Mouse (Mus musculus) intestine, embryonic 16.5 days (tissue): Measurements from ENCODE around the gene Il17re. TPM values are rescaled to one million over a fixed set of nuclear protein-coding genes. Genes with fewer than 3 reads are reported as not detected.

ENCODE experiments used
- ATAC-seq: fragments of 200-750 bp; cut with Nextera tagmentation; 2 replicates; pipeline ENCODE4 v1.8.0; 2017; ENCODE audit warnings: moderate TSS enrichment, moderate library complexity
- H3K27ac ChIP-seq: fragments of 300-500 bp; sonication (generic); 2 replicates; pipeline ENCODE4 v1.5.1; 2014; ENCODE audit warnings: mild to moderate bottlenecking, low read length
- H3K27me3 ChIP-seq: fragments of 300-500 bp; sonication (generic); replicated peaks from 2 replicates; pipeline ENCODE4 v1.6.1; 2014; ENCODE audit warnings: low read length, control low read depth, mixed read lengths; ENCODE audit not compliant: control insufficient read depth, insufficient read depth
- H3K36me3 ChIP-seq: fragments of 300-500 bp; sonication (generic); 2 replicates; pipeline ENCODE4 v1.6.1; 2014; ENCODE audit warnings: low read length, control low read depth; ENCODE audit not compliant: control insufficient read depth, insufficient read depth
- H3K4me1 ChIP-seq: fragments of 300-500 bp; sonication (generic); 2 replicates; pipeline ENCODE4 v1.6.1; 2014; ENCODE audit warnings: low read length, control low read depth, mixed read lengths; ENCODE audit not compliant: control insufficient read depth, insufficient read depth
- H3K4me2 ChIP-seq: fragments of 300-500 bp; sonication (generic); 2 replicates; pipeline ENCODE4 v1.6.1; 2014; ENCODE audit warnings: low read depth, low read length, control low read depth
- H3K4me3 ChIP-seq: fragments of 300-500 bp; sonication (generic); 2 replicates; pipeline ENCODE4 v1.5.1; 2014; ENCODE audit warnings: mild to moderate bottlenecking, low read length
- H3K9ac ChIP-seq: fragments of 300-500 bp; sonication (generic); 2 replicates; pipeline ENCODE4 v1.6.1; 2014; ENCODE audit warnings: low read depth, low read length
- H3K9me3 ChIP-seq: fragments of 300-500 bp; sonication (generic); 2 replicates; pipeline ENCODE4 v1.6.1; 2016; ENCODE audit warnings: low read length, control low read depth; ENCODE audit not compliant: control insufficient read depth
- WGBS: fragments of 180-500 bp; shearing (Covaris S2); extraction: QIAGEN DNeasy Blood & Tissue Kit; methylation state at CpG from one replicate; pipeline ENCODE4 v1.1.7; 2014; 5-methylcytosine and 5-hydroxymethylcytosine counted together
- polyA plus RNA-seq: library from polyadenylated mRNA; unstranded; fragments of >200 nt; fragmentation: Nextera tagmentation; extraction: Ambion mirVana; gene quantifications from 2 replicates; pipeline ENCODE4 v1.2.1, GENCODE M21; 2015

Gene Il17re
- polyA plus RNA-seq, 1 experiment from 2014 or later, result 9.5 TPM

- no peaks in the 10 kb centered on the region for H3K9me3 ChIP-seq
- WGBS, result 47% methylated on average over 10 of the region's 10 CpGs
- ATAC-seq, result peak; percentile 92
- H3K9ac ChIP-seq, result peak overlapping the region; percentile 64
- no peaks in the 10 kb centered on the region for H3K36me3 ChIP-seq
- H3K27ac ChIP-seq, result no peak overlapping the region
- H3K27me3 ChIP-seq, result no peaks in the 10 kb centered on the region
- peak overlapping the region; percentile 27 for H3K4me3 ChIP-seq
- H3K4me2 ChIP-seq, result peak overlapping the region; percentile 30; the same call in 1 of the 2 replicates
- no peaks in the 10 kb centered on the region for H3K4me1 ChIP-seq
These were observed 351 bp downstream of the Il17re start for GRCm38 (mm10) chr6:113458635-113459034.

GRCm38 (mm10) chr6:113464040-113464439 lies 5.8 kb downstream of the Il17re start:
- Histone ChIP-seq H3K9me3 (no peaks in the 10 kb centered on the region), H3K27ac (no peak overlapping the region), H3K36me3 (no peaks in the 10 kb centered on the region), H3K4me1 (peaks cover 3% of the 10 kb centered on the region; the same call in 1 of the 2 replicates), H3K9ac (no peak overlapping the region), H3K27me3 (no peaks in the 10 kb centered on the region), H3K4me3 (no peak overlapping the region), H3K4me2 (no peak overlapping the region)
- 66% methylated on average over 7 of the region's 7 CpGs for WGBS
- no peak for ATAC-seq

GRCm38 (mm10) chr6:113465602-113466001 lies 7.3 kb downstream of the Il17re start:
- no peaks in the 10 kb centered on the region for H3K36me3 ChIP-seq
- H3K4me3 ChIP-seq, result no peak overlapping the region
- no peak overlapping the region for H3K9ac ChIP-seq
- H3K4me2 ChIP-seq, result no peak overlapping the region
- H3K9me3 ChIP-seq, result no peaks in the 10 kb centered on the region
- ATAC-seq, result no peak
- WGBS, result 62% methylated on average over 5 of the region's 5 CpGs
- peaks cover 11% of the 10 kb centered on the region for H3K4me1 ChIP-seq
- H3K27me3 ChIP-seq, result no peaks in the 10 kb centered on the region
- no peak overlapping the region for H3K27ac ChIP-seq

- Histone ChIP-seq H3K27me3 (no peaks in the 10 kb centered on the region), H3K9me3 (no peaks in the 10 kb centered on the region), H3K27ac (no peak overlapping the region), H3K4me3 (no peak overlapping the region), H3K4me2 (peak overlapping the region; percentile 87; the same call in 1 of the 2 replicates), H3K4me1 (peaks cover 31% of the 10 kb centered on the region), H3K9ac (peak overlapping the region; percentile 70; the same call in 1 of the 2 replicates), H3K36me3 (no peaks in the 10 kb centered on the region)
- ATAC-seq, result no peak
- WGBS, result 70% methylated on average over 3 of the region's 3 CpGs
These were observed 10.2 kb downstream of the Il17re start for GRCm38 (mm10) chr6:113468512-113468911.

GRCm38 (mm10) chr6:113469021-113469420 lies 10.7 kb downstream of the Il17re start:
- 12% methylated on average over 9 of the region's 9 CpGs for WGBS

GRCm38 (mm10) chr6:113469432-113469831 lies 11.1 kb downstream of the Il17re start:
- WGBS, result under 1% methylated on average over 31 of the region's 31 CpGs
- Histone ChIP-seq H3K27ac (no peak overlapping the region), H3K4me1 (peaks cover 31% of the 10 kb centered on the region), H3K9me3 (no peaks in the 10 kb centered on the region), H3K9ac (peak overlapping the region; percentile 70), H3K27me3 (no peaks in the 10 kb centered on the region), H3K36me3 (no peaks in the 10 kb centered on the region), H3K4me3 (peak overlapping the region; percentile 51), H3K4me2 (peak overlapping the region; percentile 87)
- peak; percentile 68 for ATAC-seq

More at GRCm38 (mm10) chr6:113469021-113469420, 10.7 kb downstream of the Il17re start:
- ATAC-seq, result peak; percentile 59
- H3K9ac ChIP-seq, result peak overlapping the region; percentile 70
- no peaks in the 10 kb centered on the region for H3K9me3 ChIP-seq
- H3K27me3 ChIP-seq, result no peaks in the 10 kb centered on the region
- no peaks in the 10 kb centered on the region for H3K36me3 ChIP-seq
- H3K27ac ChIP-seq, result no peak overlapping the region
- peaks cover 31% of the 10 kb centered on the region for H3K4me1 ChIP-seq
- peak overlapping the region; percentile 51 for H3K4me3 ChIP-seq
- H3K4me2 ChIP-seq, result peak overlapping the region; percentile 87

- Histone ChIP-seq H3K27me3 (no peaks in the 10 kb centered on the region), H3K4me2 (peak within 1 kb of the TSS; percentile 72), H3K4me3 (peak within 1 kb of the TSS; percentile 47), H3K4me1 (peaks cover 31% of the 10 kb centered on the region), H3K36me3 (no peaks in the 10 kb centered on the region), H3K9me3 (no peaks in the 10 kb centered on the region), H3K27ac (peak within 1 kb of the TSS; percentile 65), H3K9ac (peak within 1 kb of the TSS; percentile 74)
- ATAC-seq, result peak; percentile 74
- 14% methylated on average over 12 of the region's 12 CpGs for WGBS
These were observed 13.1 kb downstream of the Il17re start, which contains the start of gene Il17rc for GRCm38 (mm10) chr6:113471297-113471936. TSS of gene Il17rc (plus strand) at chr6:113471427.

GRCm38 (mm10) chr6:113472061-113472460 lies 13.8 kb downstream of the Il17re start:
- Histone ChIP-seq H3K9me3 (no peaks in the 10 kb centered on the region), H3K4me3 (peak overlapping the region; percentile 47), H3K9ac (peak overlapping the region; percentile 74), H3K36me3 (no peaks in the 10 kb centered on the region), H3K27me3 (no peaks in the 10 kb centered on the region), H3K4me2 (peak overlapping the region; percentile 72), H3K27ac (peak overlapping the region; percentile 65), H3K4me1 (peaks cover 34% of the 10 kb centered on the region)
- 71% methylated on average over 10 of the region's 10 CpGs for WGBS
- 0 out of 2 replicates have a peak, but pooled peaks have one; percentile 3 for ATAC-seq

- Histone ChIP-seq H3K4me3 (no peak overlapping the region), H3K36me3 (no peaks in the 10 kb centered on the region), H3K9ac (no peak overlapping the region), H3K27me3 (no peaks in the 10 kb centered on the region), H3K27ac (no peak overlapping the region), H3K4me2 (no peak overlapping the region), H3K9me3 (no peaks in the 10 kb centered on the region), H3K4me1 (peaks cover 37% of the 10 kb centered on the region)
- ATAC-seq, result peak; percentile 49
- 43% methylated on average over 2 of the region's 2 CpGs for WGBS
These were observed 15.0 kb downstream of the Il17re start for GRCm38 (mm10) chr6:113473246-113473645.
